Mouse (Mus musculus): ENCODE results near the gene Ezr.

The Ezr gene

GRCm38 (mm10) chr17:6789581-6790118, 7.1 kb upstream of the Ezr start:
- no peak for DNase-seq (ENCODE audit: low spot score)

DNA sequence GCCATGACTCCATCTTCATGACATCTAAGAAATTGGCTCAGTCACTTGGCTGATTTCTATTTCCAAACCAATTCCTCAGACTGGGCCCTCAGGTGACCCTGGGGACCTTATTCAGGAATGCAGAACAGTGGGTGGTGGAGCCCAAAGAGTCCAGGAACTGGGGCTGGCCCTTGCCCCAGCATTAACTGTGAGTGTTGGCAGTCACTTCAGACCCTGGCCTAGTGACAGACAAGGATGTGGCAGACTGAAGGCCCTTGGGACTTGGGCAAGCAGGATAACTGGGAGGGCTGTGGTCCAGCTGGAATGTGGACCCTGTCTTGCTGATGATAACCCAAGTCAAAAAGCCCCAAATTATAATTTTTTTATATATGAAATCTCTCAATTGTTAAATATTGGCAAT, 6.5 kb upstream of the Ezr start:
- no peak for DNase-seq (ENCODE audit: low spot score)

GRCm38 (mm10) chr17:6787241-6787640, 4.7 kb upstream of the Ezr start:
- DNase-seq (ENCODE audit: low spot score) = no peak

GRCm38 (mm10) chr17:6783756-6784357, 1.3 kb upstream of the Ezr start:
- no peak for DNase-seq (ENCODE audit: low spot score)

GRCm38 (mm10) chr17:6783006-6783661, 550 bp upstream of the Ezr start:
- DNase-seq (ENCODE audit: low spot score) = peak; percentile 33

DNA sequence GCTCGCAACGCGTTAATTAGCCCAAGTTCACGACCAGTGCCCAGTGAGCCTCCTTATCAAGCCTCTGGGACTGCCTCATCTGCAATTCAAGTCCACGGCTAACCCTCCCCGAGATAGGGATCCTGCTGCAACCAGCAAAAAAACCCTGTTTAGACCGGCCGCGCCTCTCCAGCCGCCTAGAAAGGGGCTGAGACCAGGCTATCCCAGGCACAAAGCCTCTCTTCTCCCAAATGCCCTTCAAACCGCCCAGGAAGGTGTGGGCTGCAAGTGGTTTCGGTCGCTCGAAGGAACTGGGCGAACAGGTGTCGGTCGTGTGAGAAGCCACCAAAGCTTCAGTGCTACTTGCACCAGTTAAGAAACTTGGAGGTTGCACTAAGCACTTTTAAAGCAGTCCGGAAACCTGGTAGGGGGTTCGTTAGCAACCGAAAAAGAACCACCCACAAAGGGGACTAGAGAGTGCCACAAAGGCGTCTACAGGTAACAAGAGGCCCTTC, 504 bp downstream of the Ezr start:
- peak; percentile 15 for DNase-seq (ENCODE audit: low spot score)

DNA sequence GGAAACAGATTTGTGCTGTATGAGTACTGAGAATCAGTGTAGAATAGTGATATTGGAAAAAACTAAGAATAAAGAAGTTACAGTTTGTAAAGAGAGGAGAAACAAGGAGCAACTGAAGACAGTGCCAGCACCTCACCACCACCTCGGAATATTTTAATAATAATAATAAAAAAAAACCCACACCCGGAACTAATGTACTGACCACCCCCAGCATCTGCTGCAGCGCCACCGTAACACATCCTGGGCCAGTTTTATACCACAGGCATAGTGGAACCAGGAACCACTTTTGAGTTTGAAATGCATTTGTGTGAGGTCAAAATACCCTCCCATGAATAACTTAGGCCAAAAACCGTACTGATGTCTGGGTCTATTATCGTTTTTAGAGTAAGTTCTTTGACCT, 1.3 kb downstream of the Ezr start:
- DNase-seq (ENCODE audit: low spot score) = no peak

GRCm38 (mm10) chr17:6780521-6781115, 2.0 kb downstream of the Ezr start:
- no peak for DNase-seq (ENCODE audit: low spot score)

DNA sequence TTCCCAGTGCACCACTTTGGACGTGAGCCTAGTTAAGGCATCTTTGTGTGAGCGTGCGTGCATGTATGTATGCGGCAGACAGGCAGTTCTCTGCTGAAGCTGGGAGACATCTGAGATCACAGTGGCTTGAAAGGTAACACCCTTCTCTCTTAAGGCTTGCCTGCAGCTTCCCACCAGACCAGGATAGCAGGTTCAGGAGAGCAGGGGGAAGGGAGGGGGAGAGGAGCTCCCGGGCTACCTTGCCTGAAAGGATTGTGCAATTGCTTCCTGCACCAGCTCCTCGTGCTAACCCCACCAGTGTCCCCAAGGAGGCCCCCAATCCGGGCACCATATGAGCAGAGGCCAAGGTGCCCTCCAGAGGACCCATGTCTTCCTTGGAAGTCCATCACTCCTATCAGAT, 3.0 kb downstream of the Ezr start:
- DNase-seq (ENCODE audit: low spot score) = no peak

- DNase-seq (ENCODE audit: low spot score) = no peak
These were observed 3.6 kb downstream of the Ezr start for GRCm38 (mm10) chr17:6778771-6779509.

DNA sequence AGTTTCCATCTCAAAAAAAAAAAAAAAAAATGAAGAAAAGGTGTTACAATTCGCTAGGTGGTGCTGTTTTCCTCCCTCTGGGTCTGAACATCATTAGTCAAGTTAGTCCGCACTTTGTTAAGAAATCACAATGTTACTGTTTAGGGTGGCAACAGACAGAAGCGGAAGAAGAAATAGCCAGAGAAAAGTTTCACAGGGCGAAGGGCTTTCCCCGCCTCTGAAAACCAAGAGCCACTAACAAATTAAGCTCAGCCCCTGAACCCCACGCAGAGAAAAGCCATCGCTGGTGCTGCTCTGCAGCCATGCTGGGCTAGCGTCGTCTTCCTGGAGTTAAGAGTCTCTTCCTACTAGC, 4.3 kb downstream of the Ezr start:
- DNase-seq (ENCODE audit: low spot score) = no peak

- DNase-seq (ENCODE audit: low spot score) = no peak
These were observed 4.8 kb downstream of the Ezr start for GRCm38 (mm10) chr17:6777629-6778331.

DNA sequence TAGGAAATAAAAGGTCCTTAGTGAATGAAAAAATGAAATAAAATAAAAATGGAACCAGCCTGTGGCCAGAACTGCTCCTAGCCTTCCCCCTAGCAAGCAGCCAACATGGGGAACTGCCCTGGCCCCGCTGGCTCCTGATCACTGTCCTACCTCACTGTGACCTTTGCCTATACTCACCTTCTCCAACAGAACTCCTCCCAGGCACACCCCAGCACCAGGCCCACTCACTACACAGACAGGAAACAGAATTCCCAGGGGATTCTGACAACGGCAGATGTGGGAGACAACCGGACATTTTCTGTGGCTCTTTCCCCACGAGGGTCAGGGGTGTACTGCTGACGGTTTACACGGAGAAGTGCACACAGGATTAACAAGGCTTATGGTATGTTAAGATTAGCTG, 5.5 kb downstream of the Ezr start:
- DNase-seq (ENCODE audit: low spot score) = no peak

- DNase-seq (ENCODE audit: low spot score) = no peak
These were observed 6.0 kb downstream of the Ezr start for GRCm38 (mm10) chr17:6776576-6776975.

GRCm38 (mm10) chr17:6776123-6776522, 6.5 kb downstream of the Ezr start:
- DNase-seq (ENCODE audit: low spot score) = no peak

DNA sequence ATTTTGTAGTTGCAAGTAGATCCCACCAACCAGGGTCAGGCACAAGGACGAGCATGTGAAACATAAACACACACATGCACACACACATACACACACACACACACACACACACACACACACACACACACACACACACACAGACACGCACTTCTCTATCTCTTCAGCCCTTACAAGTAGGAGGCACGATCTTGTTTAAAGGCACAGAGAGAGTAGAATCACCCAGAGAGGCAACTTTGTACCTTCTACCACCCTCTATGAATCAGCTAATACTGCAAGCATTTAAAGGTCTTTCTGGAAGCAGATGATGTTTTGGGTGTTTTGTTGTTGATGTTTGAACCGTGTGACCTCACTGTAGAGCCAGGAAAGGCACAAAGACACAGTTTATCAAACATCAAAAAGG, 6.9 kb downstream of the Ezr start:
- DNase-seq (ENCODE audit: low spot score) = no peak

DNA sequence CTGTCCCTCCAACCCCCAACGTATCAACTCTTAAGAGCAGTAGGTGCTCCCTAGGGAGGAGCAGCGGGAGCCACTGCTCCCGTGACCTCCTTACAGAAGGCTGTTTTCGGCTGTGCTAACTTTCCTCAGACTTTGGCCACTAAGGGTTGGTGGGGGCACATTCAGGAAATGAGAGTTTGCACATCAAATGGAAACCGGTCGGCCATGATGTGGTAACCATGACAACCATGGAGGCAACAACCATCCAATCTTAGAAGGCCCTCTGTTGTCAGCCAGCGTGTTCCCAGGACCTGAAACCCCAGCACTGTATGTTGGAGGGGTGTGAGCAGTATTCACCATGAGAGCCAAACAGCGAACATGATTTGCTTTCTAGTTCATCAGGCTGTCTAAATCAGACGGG, 7.4 kb downstream of the Ezr start:
- DNase-seq (ENCODE audit: low spot score) = no peak

GRCm38 (mm10) chr17:6773249-6773966, 9.2 kb downstream of the Ezr start:
- DNase-seq (ENCODE audit: low spot score) = no peak

DNA sequence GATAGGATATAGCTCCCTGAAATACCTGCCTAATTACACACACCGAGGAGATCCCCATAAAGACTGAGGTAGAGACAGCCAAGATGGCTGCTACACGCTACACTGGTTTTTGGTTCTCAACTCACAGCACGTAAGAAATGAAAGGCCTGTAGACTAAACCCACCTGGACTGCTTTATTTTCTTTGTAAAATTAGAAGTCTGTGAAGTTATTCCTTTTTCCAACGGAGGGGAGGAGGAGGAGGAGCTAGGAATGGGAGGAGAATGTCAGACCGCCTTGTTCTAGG, 10.2 kb downstream of the Ezr start:
- no peak for DNase-seq (ENCODE audit: low spot score)

- no peak for DNase-seq (ENCODE audit: low spot score)
These were observed 10.7 kb downstream of the Ezr start for GRCm38 (mm10) chr17:6771661-6772489.

DNA sequence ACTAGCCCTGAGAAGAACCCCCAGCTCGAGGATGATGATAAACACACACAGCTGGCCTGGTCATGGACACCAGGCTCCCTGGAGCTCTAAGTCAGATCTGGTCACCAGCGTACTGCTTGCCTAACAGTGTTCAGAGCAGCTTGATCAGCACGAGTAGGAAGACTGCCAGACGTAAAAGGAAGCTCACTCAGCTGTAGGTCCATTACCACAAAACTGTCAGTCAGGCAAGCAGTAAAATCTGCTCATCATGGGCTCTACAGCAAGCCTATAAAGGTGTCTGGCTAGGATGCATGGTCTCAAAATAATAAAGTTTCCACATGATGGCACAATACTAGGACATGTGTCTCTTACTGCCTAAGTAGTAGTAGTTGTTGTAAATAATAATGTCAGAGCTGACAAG, 13.0 kb downstream of the Ezr start:
- DNase-seq (ENCODE audit: low spot score) = no peak
